Mouse (Mus musculus): Measurements from ENCODE around the gene 6430548M08Rik.

- TF ChIP-seq POLR2A (IDR thresholded peaks at IDR 0.05; ENCODE audit: control insufficient read depth, extremely low read depth, insufficient read depth, low read length, poor library complexity), result no peak
- no peak for TF ChIP-seq CTCF (IDR thresholded peaks at IDR 0.05; ENCODE audit: borderline replicate concordance, control insufficient read depth, extremely low read depth, insufficient read depth, low read length, poor library complexity)
Measured at GRCm38 (mm10) chr8:120188510-120188909, 74.6 kb downstream of the 6430548M08Rik start.

All from thymus, adult 2 months (tissue).